Mouse (Mus musculus): Measurements from ENCODE around the gene Dnttip1. TPM values are rescaled to one million over a fixed set of nuclear protein-coding genes. Genes with fewer than 3 reads are reported as not detected.

Dnttip1 gene
- polyA plus RNA-seq, 1 experiment from 2014 or later: 71.9 TPM

DNA sequence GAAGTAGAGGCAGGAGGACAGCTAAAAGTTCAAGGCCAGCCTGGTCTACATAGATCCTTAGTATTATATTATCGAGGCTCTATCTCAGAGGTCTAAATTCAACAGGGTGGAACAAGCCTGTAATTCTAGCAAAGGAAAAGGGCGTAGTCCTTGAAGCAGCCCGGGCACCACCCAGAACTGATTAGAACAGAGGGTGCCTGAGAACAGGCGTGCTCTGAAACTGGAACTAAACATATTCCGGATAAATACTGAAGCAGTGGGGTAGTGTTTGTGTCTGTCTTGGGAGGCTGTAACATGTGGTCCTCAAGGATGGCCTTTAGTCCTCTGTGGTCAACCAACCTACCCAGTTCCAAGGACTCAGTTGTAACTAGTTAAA is 28.2 kb downstream of the Dnttip1 start:
- Histone ChIP-seq H3K9ac (ENCODE audit: low read length) (no peak overlapping the region), H3K4me2 (ENCODE audit: low read depth, low read length) (no peak overlapping the region), H3K27me3 (ENCODE audit: control insufficient read depth, insufficient read depth, low read depth, low read length) (no peaks in the 10 kb centered on the region), H3K36me3 (ENCODE audit: control insufficient read depth, insufficient read depth, low read length) (peaks cover 12% of the 10 kb centered on the region), H3K4me1 (replicated peaks; ENCODE audit: control insufficient read depth, insufficient read depth, low read length) (peaks cover 19% of the 10 kb centered on the region), H3K9me3 (ENCODE audit: control insufficient read depth, low read length) (no peaks in the 10 kb centered on the region), H3K27ac (ENCODE audit: low read length) (no peak overlapping the region), H3K4me3 (ENCODE audit: low read length) (no peak overlapping the region)
- no peak for ATAC-seq (ENCODE audit: low read depth)
- WGBS: 72% methylated on average over 5 of the region's 5 CpGs

DNA sequence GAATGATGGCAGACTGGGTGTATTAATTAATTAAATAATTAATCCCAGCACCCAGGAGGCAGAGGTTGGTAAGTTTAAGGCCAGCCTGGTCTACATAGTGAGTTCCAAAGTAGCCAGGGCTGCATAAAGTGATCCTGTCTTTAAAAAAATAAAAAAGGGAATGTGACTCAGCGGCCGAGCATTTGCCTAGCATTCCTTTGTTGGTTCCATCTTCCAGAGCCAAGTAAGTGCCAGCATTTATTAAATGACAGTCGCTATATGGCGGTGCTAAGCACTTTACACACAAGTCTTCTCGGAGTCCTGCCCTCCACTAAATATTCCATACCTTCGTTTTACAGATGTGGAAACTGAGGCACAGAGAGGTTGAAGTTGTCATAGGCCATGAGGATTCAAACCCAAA is 30.3 kb downstream of the Dnttip1 start:
- no peak for ATAC-seq (ENCODE audit: low read depth)
- WGBS: 66% methylated on average over 6 of the region's 6 CpGs
- peaks cover 13% of the 10 kb centered on the region for H3K4me1 ChIP-seq (replicated peaks; ENCODE audit: control insufficient read depth, insufficient read depth, low read length)

DNA sequence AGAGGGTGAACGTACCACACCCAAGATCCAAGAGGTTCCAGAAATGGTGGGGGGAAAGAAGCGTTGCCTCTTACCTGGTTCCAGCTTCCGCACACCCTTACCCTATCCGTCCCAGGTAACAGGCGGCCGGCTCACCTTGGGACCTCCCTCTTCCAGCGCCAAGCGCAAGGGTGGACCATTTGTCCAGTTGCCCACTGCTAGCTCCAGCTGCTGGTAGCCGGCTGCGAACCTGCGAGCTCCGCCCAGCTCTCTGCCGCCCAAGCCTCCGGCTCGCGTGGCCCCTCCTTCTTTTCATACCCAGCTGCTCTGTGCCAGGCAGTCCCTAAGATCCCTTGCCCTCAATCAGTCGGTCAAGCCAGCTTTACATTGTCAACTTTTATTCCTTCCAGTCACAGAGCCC is 31.0 kb downstream of the Dnttip1 start:
- Histone ChIP-seq H3K27me3 (ENCODE audit: control insufficient read depth, insufficient read depth, low read depth, low read length) (no peaks in the 10 kb centered on the region), H3K4me3 (ENCODE audit: low read length) (no peak overlapping the region), H3K4me2 (ENCODE audit: low read depth, low read length) (no peak overlapping the region), H3K4me1 (replicated peaks; ENCODE audit: control insufficient read depth, insufficient read depth, low read length) (peaks cover 8% of the 10 kb centered on the region), H3K9me3 (ENCODE audit: control insufficient read depth, low read length) (no peaks in the 10 kb centered on the region), H3K27ac (ENCODE audit: low read length) (no peak overlapping the region), H3K36me3 (ENCODE audit: control insufficient read depth, insufficient read depth, low read length) (peaks cover 11% of the 10 kb centered on the region), H3K9ac (ENCODE audit: low read length) (no peak overlapping the region)
- no peak for ATAC-seq (ENCODE audit: low read depth)
- WGBS: 48% methylated on average over 17 of the region's 17 CpGs

More for the DNA sequence above, 30.3 kb downstream of the Dnttip1 start:
- no peak overlapping the region for H3K4me3 ChIP-seq (ENCODE audit: low read length)
- no peaks in the 10 kb centered on the region for H3K9me3 ChIP-seq (ENCODE audit: control insufficient read depth, low read length)
- H3K4me2 ChIP-seq (ENCODE audit: low read depth, low read length): no peak overlapping the region
- H3K27me3 ChIP-seq (ENCODE audit: control insufficient read depth, insufficient read depth, low read depth, low read length): no peaks in the 10 kb centered on the region
- H3K27ac ChIP-seq (ENCODE audit: low read length): no peak overlapping the region
- H3K9ac ChIP-seq (ENCODE audit: low read length): no peak overlapping the region
- peaks cover 12% of the 10 kb centered on the region for H3K36me3 ChIP-seq (ENCODE audit: control insufficient read depth, insufficient read depth, low read length)

DNA sequence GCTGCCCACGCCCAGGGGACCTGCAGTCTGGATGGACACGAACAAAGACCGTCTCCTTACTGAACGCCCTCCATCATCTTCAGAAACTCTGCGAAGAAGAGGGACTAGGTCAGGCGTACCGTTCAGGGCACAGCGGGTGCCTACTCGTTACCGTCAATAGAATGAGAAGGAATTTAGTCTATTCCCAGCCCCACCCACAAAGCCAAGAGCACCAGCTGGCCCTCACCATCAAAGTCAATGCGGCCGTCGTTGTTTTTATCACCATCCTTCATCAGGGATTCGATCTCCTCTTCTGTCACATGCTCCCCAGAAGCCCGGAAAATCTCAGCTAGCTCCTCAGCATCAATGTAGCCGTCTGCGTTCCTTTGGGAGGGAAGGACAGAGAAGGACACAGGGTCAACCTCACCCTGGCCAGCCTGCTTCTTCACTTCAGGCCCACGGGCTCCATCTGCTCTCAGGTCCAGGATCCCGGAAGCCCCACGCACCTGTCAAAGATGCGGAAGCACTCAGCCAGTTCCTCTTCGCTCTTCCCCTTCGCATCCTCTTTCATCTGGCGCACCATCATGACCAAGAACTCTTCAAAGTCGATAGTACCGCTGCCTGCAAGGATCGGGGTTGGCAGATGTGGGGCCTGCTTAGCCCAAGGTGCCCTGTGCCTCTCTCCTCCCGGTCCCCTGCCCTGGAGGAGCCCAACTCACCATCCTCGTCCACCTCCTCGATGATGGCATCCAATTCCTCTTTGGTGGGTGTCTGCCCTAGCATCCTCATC is 31.6 kb downstream of the Dnttip1 start:
- Histone ChIP-seq H3K9ac (ENCODE audit: low read length) (no peak overlapping the region), H3K4me2 (ENCODE audit: low read depth, low read length) (no peak overlapping the region), H3K9me3 (ENCODE audit: control insufficient read depth, low read length) (no peaks in the 10 kb centered on the region), H3K4me3 (ENCODE audit: low read length) (no peak overlapping the region), H3K27ac (ENCODE audit: low read length) (no peak overlapping the region), H3K4me1 (replicated peaks; ENCODE audit: control insufficient read depth, insufficient read depth, low read length) (peaks cover 2% of the 10 kb centered on the region; the same call in 1 of the 2 replicates), H3K27me3 (ENCODE audit: control insufficient read depth, insufficient read depth, low read depth, low read length) (no peaks in the 10 kb centered on the region), H3K36me3 (ENCODE audit: control insufficient read depth, insufficient read depth, low read length) (peaks cover 5% of the 10 kb centered on the region)
- no peak for ATAC-seq (ENCODE audit: low read depth)
- WGBS: 77% methylated on average over 30 of the region's 30 CpGs

DNA sequence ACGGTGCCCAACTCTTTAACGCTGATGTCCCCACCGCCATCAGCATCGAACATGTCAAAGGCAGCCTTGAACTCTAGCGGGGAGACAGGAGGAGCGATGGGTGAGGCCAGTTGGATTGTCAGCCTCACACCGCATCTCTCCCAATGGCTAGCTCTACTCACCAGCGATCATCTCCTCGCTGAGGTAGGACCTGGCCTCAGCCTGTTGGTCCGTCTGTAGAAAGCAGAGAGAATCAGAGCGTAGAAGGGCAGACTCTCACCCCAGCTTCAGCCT is 32.2 kb downstream of the Dnttip1 start:
- Histone ChIP-seq H3K4me1 (replicated peaks; ENCODE audit: control insufficient read depth, insufficient read depth, low read length) (no peaks in the 10 kb centered on the region), H3K36me3 (ENCODE audit: control insufficient read depth, insufficient read depth, low read length) (peaks cover 2% of the 10 kb centered on the region), H3K9me3 (ENCODE audit: control insufficient read depth, low read length) (no peaks in the 10 kb centered on the region), H3K9ac (ENCODE audit: low read length) (no peak overlapping the region), H3K4me2 (ENCODE audit: low read depth, low read length) (no peak overlapping the region), H3K27ac (ENCODE audit: low read length) (no peak overlapping the region), H3K27me3 (ENCODE audit: control insufficient read depth, insufficient read depth, low read depth, low read length) (no peaks in the 10 kb centered on the region), H3K4me3 (ENCODE audit: low read length) (no peak overlapping the region)
- 88% methylated on average over 11 of the region's 11 CpGs for WGBS
- no peak for ATAC-seq (ENCODE audit: low read depth)

DNA sequence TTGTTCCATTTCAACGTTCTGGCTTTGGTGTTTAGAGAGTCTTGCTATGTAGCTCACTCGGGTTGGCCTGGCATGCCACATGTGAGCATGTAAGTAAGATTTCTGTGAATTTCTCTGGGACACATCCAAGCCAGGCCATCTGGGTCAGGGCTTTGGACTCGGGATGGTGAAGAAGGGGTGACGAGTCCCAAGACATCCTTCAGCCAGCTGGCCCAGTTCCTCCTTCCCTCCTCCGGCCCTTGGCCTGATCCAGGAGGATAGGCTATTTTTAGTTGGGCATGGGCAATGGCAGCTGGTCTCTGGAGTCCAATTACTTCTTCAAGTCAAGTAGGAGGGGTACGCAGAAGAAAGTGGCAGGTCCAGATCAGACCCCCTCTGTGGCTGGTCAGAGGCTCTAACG is 33.0 kb downstream of the Dnttip1 start:
- no peak for ATAC-seq (ENCODE audit: low read depth)
- no peaks in the 10 kb centered on the region for H3K4me1 ChIP-seq (replicated peaks; ENCODE audit: control insufficient read depth, insufficient read depth, low read length)
- H3K4me3 ChIP-seq (ENCODE audit: low read length): no peak overlapping the region
- H3K36me3 ChIP-seq (ENCODE audit: control insufficient read depth, insufficient read depth, low read length): no peaks in the 10 kb centered on the region
- H3K9ac ChIP-seq (ENCODE audit: low read length): no peak overlapping the region
- H3K4me2 ChIP-seq (ENCODE audit: low read depth, low read length): no peak overlapping the region
- H3K9me3 ChIP-seq (ENCODE audit: control insufficient read depth, low read length): no peaks in the 10 kb centered on the region
- 65% methylated on average over 7 of the region's 7 CpGs for WGBS
- no peaks in the 10 kb centered on the region for H3K27me3 ChIP-seq (ENCODE audit: control insufficient read depth, insufficient read depth, low read depth, low read length)
- H3K27ac ChIP-seq (ENCODE audit: low read length): no peak overlapping the region

DNA sequence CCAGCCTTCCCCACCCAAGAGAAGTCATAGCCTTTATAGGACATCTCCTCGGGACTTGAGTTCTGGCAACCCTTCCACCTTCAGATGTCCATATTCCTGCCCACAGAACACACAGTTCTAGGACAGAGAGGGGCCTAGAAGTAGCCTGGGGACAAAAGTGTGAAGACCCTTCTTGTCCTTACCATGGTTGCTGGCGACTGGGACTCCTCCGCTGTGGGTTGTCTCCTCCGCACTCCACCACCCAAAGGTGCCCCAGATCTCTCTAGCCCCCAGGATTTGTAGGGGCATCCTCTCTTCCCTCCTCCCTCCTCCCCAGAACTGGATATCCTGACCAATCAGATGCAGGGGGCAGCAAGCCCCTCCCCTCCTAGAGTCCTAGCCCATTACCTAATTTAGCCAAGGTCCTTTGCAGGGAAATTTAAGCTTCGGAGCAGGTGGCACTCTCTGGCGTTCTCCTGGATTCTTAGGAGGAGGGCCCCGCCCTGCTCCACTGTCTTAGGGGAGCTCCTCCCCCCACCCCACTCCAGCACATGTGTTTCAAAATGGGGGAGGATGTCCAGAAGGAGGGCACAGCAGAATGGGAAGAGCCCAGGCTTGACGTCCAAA is 33.8 kb downstream of the Dnttip1 start, which contains the start of gene Tnnc2:
TSS of gene Tnnc2 (minus strand) at position 487 of the 606 bp plus-strand sequence.
- H3K9ac ChIP-seq (ENCODE audit: low read length): no peak within 1 kb of the TSS
- no peak within 1 kb of the TSS for H3K4me2 ChIP-seq (ENCODE audit: low read depth, low read length)
- WGBS: 69% methylated on average over 8 of the region's 8 CpGs
- H3K27me3 ChIP-seq (ENCODE audit: control insufficient read depth, insufficient read depth, low read depth, low read length): no peaks in the 10 kb centered on the region
- H3K36me3 ChIP-seq (ENCODE audit: control insufficient read depth, insufficient read depth, low read length): no peaks in the 10 kb centered on the region
- no peak for ATAC-seq (ENCODE audit: low read depth)
- no peak within 1 kb of the TSS for H3K4me3 ChIP-seq (ENCODE audit: low read length)
- no peaks in the 10 kb centered on the region for H3K9me3 ChIP-seq (ENCODE audit: control insufficient read depth, low read length)
- peaks cover 2% of the 10 kb centered on the region; the same call in 1 of the 2 replicates for H3K4me1 ChIP-seq (replicated peaks; ENCODE audit: control insufficient read depth, insufficient read depth, low read length)
- no peak within 1 kb of the TSS for H3K27ac ChIP-seq (ENCODE audit: low read length)

DNA sequence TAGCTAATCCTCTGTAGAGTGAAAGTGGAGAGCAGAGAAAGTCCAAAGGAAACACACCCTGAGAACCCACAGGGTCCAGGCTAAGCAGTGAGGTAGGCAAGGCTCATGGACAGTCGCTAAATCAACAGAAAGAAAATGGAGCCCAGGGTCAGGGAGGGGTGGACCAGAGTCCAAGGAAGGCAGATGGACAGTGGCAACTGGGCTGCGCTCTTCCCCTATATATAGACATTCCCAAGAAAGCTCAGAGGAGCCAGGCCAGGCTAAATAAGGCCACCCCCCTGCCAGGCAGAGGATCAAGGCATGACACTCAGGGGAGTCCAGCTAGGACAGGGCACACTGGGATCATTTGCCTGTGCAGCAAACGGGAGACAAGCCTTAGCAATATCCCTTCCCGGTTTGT is 36.1 kb downstream of the Dnttip1 start:
- Histone ChIP-seq H3K4me2 (ENCODE audit: low read depth, low read length) (no peak overlapping the region), H3K4me1 (replicated peaks; ENCODE audit: control insufficient read depth, insufficient read depth, low read length) (peaks cover 11% of the 10 kb centered on the region), H3K9ac (ENCODE audit: low read length) (no peak overlapping the region), H3K27ac (ENCODE audit: low read length) (no peak overlapping the region), H3K27me3 (ENCODE audit: control insufficient read depth, insufficient read depth, low read depth, low read length) (no peaks in the 10 kb centered on the region), H3K36me3 (ENCODE audit: control insufficient read depth, insufficient read depth, low read length) (no peaks in the 10 kb centered on the region), H3K9me3 (ENCODE audit: control insufficient read depth, low read length) (no peaks in the 10 kb centered on the region), H3K4me3 (ENCODE audit: low read length) (no peak overlapping the region)
- no peak for ATAC-seq (ENCODE audit: low read depth)
- WGBS: 65% methylated on average over 4 of the region's 4 CpGs

DNA sequence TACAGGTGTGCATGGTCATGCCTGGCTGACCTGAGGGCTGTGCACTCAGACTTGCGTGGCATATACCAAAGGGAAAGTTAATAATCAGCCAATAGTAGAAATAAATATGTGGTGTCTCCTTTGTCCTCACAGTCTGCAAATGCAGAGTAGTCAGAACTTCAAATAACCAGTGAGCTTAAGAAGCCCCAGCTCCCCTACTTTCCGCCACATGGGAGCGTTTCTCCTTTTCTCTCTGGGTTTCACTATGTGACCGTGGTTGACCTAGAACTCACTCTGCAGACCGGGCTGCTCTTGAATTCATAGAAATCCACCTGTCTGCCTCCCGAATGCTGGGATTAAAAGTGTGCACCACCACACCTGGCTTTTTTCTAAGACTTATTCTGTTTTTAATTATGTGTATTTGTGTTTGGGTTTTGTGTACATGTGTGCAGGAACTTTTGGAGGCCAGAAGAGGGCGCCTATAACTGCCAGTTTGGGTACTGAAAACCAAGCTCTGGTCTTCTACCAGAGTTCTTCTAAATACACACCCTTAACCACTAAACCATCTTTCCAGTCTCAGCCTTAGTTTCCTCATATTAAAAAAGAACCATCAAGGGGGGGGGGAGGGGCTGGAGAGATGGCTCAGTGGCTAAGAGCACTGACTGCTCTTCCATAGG is 38.3 kb downstream of the Dnttip1 start:
- H3K9ac ChIP-seq (ENCODE audit: low read length): no peak overlapping the region
- H3K9me3 ChIP-seq (ENCODE audit: control insufficient read depth, low read length): no peaks in the 10 kb centered on the region
- H3K4me3 ChIP-seq (ENCODE audit: low read length): no peak overlapping the region
- no peaks in the 10 kb centered on the region for H3K36me3 ChIP-seq (ENCODE audit: control insufficient read depth, insufficient read depth, low read length)
- no peaks in the 10 kb centered on the region for H3K27me3 ChIP-seq (ENCODE audit: control insufficient read depth, insufficient read depth, low read depth, low read length)
- 74% methylated on average over 7 of the region's 7 CpGs for WGBS
- H3K4me1 ChIP-seq (replicated peaks; ENCODE audit: control insufficient read depth, insufficient read depth, low read length): peaks cover 16% of the 10 kb centered on the region
- H3K4me2 ChIP-seq (ENCODE audit: low read depth, low read length): no peak overlapping the region
- H3K27ac ChIP-seq (ENCODE audit: low read length): no peak overlapping the region
- ATAC-seq (ENCODE audit: low read depth): no peak

All from lung, embryonic 16.5 days (tissue).